Mouse (Mus musculus): ENCODE measurements around the gene Vip. TPM values are rescaled to one million over a fixed set of nuclear protein-coding genes. Genes with fewer than 3 reads are reported as not detected.
A peak's percentile ranks its signal among the peaks of the same experiment; 100 is the strongest.

Vip gene
- polyA plus RNA-seq, 1 experiment: 0.63 TPM

DNA sequence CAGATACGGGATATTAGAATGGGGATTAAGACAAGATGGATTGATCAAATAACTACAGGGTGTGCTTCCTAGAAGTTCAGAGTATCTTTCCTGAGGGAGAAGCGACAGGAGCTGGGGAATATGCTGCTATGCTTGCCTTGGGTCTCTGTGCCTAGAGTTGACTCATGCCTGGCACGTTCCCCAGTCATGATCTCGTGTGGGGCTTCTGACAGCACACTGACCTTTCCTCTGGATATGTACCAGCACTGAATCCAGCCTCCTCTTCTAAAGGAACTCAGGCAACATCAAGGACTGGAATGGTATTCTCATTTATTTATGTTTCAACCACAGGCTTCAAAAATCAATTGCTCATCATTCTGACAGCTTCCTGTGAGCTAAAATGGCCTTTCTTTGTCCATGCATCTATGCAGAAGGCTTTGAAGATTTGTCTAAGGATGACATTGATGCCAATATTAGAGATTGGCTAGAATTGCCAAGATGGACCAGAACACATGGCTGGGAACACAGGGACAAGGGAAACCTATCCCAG lies 5.3 kb upstream of the Vip start:
- no peak for DNase-seq (ENCODE audit: low read depth)
- TF ChIP-seq CTCF (IDR thresholded peaks at IDR 0.05; ENCODE audit: borderline replicate concordance, extremely low read depth, insufficient read depth, insufficient read length) (no peak), POLR2A (IDR thresholded peaks at IDR 0.05; ENCODE audit: borderline replicate concordance, extremely low read depth, insufficient read depth, insufficient read length, poor library complexity, severe bottlenecking) (no peak)

DNA sequence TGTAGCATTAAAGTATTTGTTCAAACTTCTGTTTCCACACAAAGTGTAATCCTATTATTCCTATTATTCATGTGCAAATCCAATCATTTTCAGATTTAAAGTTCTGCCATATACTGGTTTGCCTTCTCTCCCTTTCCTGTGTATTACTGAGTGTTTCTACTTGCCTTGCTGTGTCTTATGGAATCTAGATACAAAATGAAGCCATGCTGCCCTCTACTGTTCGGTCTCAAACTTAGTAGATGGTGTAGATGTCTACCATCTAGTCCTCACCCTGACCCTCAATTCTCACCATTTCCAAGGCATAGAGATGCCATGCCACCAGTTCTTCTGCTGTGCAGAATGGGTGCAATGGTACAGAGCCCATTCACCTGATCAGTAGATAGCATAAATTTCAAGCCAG lies 4.7 kb upstream of the Vip start:
- TF ChIP-seq POLR2A (IDR thresholded peaks at IDR 0.05; ENCODE audit: borderline replicate concordance, extremely low read depth, insufficient read depth, insufficient read length, poor library complexity, severe bottlenecking): no peak
- TF ChIP-seq CTCF (IDR thresholded peaks at IDR 0.05; ENCODE audit: borderline replicate concordance, extremely low read depth, insufficient read depth, insufficient read length): peak; percentile 20; the same call in 1 of the 2 replicates
- peak; percentile 70 for DNase-seq (ENCODE audit: low read depth)

DNA sequence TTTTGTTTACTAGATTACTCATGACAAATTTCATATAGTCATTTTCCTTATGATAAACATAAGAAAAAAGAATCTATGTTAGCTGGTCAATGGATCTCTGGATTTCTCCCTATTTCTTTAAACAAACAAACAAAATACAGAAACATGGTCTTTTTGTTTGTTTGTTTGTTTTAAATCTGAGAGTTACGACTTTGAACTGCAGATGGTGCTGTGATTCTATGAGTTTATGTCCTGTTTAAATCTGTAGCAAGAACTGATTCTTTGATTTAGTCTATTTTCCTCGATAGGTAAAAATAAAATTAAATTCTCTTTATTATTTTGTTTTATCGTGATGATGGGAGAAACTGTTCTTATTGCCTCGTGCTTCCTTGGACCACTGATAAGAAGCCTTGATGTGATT lies 1.7 kb upstream of the Vip start:
- no peak for DNase-seq (ENCODE audit: low read depth)
- TF ChIP-seq CTCF (IDR thresholded peaks at IDR 0.05; ENCODE audit: borderline replicate concordance, extremely low read depth, insufficient read depth, insufficient read length): no peak
- no peak for TF ChIP-seq POLR2A (IDR thresholded peaks at IDR 0.05; ENCODE audit: borderline replicate concordance, extremely low read depth, insufficient read depth, insufficient read length, poor library complexity, severe bottlenecking)

DNA sequence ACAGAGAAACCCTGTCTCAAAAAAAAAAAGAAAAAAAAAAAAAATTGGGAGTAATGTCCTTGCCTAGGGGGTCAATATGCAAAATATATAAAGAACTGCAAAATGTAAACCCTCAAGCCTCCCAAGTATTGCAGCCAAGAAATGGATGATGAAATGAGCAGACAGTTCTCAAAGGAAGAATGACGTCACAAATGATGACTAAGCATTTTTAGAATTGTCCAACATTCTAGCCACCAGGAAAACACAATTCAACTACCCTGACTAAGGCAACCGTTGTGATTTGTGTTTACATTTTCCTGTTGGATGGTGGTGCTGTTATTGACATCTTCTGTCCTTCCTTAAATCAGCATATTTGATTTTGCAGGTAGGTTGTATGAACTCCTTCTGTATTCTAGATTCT lies 42.3 kb downstream of the Vip start:
- DNase-seq (ENCODE audit: low read depth): no peak
- TF ChIP-seq POLR2A (IDR thresholded peaks at IDR 0.05; ENCODE audit: borderline replicate concordance, extremely low read depth, insufficient read depth, insufficient read length, poor library complexity, severe bottlenecking) (no peak), CTCF (IDR thresholded peaks at IDR 0.05; ENCODE audit: borderline replicate concordance, extremely low read depth, insufficient read depth, insufficient read length) (no peak)

DNA sequence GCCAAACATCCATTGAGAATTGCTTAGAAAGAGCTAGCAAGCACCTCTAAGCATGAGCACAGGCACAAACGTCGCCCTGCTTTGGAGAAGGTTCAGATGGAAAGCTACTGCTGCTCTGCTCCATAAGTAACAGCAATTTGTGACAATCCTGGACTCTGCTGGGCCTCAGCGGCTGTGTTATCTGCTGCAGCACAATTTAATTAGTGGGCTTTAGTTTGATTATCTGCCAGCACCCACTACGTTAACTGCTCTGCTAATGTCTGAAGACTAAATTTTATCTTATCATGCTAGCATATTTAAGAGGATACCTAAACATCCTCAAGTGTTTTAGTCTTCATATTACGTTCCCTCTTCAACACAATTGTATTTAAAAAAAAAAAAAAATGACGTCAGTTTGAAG lies 46.6 kb downstream of the Vip start:
- DNase-seq (ENCODE audit: low read depth): no peak
- TF ChIP-seq CTCF (IDR thresholded peaks at IDR 0.05; ENCODE audit: borderline replicate concordance, extremely low read depth, insufficient read depth, insufficient read length) (no peak), POLR2A (IDR thresholded peaks at IDR 0.05; ENCODE audit: borderline replicate concordance, extremely low read depth, insufficient read depth, insufficient read length, poor library complexity, severe bottlenecking) (no peak)

DNA sequence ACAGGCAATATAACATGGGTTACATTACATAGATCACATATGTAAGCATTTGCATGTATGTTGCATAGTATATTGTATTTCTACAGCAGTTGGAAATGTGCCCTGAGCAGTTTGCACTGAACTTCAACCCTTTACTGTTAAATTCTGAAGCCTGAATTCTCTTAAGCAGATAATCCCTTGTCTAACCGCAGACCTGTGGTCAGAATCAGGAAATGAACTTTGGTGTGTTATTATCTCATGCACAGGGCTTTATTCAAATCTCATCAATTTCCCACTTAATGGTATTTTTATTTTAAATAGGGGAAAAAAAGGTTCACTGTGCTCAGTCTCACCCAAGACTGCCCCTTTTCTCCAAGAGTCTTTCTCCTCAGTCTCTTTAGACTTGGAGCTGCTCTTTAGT lies 55.3 kb downstream of the Vip start:
- no peak for DNase-seq (ENCODE audit: low read depth)
- TF ChIP-seq CTCF (IDR thresholded peaks at IDR 0.05; ENCODE audit: borderline replicate concordance, extremely low read depth, insufficient read depth, insufficient read length) (no peak), POLR2A (IDR thresholded peaks at IDR 0.05; ENCODE audit: borderline replicate concordance, extremely low read depth, insufficient read depth, insufficient read length, poor library complexity, severe bottlenecking) (no peak)

Other genes with a start within 250 kb of the Vip start
- gene Syne1, start 87.7 kb upstream of the Vip start, polyA plus RNA-seq (2012; rRNA removed): 9.0 and 20.4 TPM in 2 replicates
- gene Myct1, start 45.4 kb upstream of the Vip start, polyA plus RNA-seq (2012; rRNA removed): 0.87 and 1.1 TPM in 2 replicates
- gene Fbxo5, start 166.4 kb downstream of the Vip start, polyA plus RNA-seq (2012; rRNA removed): 14.9 and 19.4 TPM in 2 replicates
- 3.0 and 5.6 TPM in 2 replicates for gene Mtrf1l, start 184.7 kb downstream of the Vip start, polyA plus RNA-seq (2012; rRNA removed)